Mouse (Mus musculus): ENCODE results near the gene Pip4k2c. TPM values are rescaled to one million over a fixed set of nuclear protein-coding genes. Genes with fewer than 3 reads are reported as not detected.

The Pip4k2c gene
- polyA plus RNA-seq, 1 experiment from 2014 or later, result 11.4 TPM

GRCm38 (mm10) chr10:127230693-127231092, 19.3 kb upstream of the Pip4k2c start:
- Histone ChIP-seq H3K4me2 (no peak overlapping the region), H3K4me1 (ENCODE audit: control insufficient read depth, insufficient read depth, low read length) (no peaks in the 10 kb centered on the region), H3K36me3 (ENCODE audit: control insufficient read depth, insufficient read depth, low read length) (no peaks in the 10 kb centered on the region), H3K9me3 (ENCODE audit: control insufficient read depth, low read length) (no peaks in the 10 kb centered on the region), H3K9ac (ENCODE audit: low read length) (no peak overlapping the region), H3K27me3 (ENCODE audit: control insufficient read depth, insufficient read depth, low read length) (no peaks in the 10 kb centered on the region; the same call in 1 of the 2 replicates), H3K4me3 (ENCODE audit: low read depth, low read length) (no peak overlapping the region), H3K27ac (ENCODE audit: low read depth, low read length) (no peak overlapping the region)
- WGBS, result 88% methylated on average over 12 of the region's 12 CpGs
- ATAC-seq (ENCODE audit: low FRiP score) (no peak), DNase-seq (ENCODE audit: low spot score, missing footprints) (no peak)

GRCm38 (mm10) chr10:127228897-127229296, 17.5 kb upstream of the Pip4k2c start:
- Histone ChIP-seq H3K36me3 (ENCODE audit: control insufficient read depth, insufficient read depth, low read length) (no peaks in the 10 kb centered on the region), H3K4me2 (no peak overlapping the region), H3K9me3 (ENCODE audit: control insufficient read depth, low read length) (no peaks in the 10 kb centered on the region), H3K27ac (ENCODE audit: low read depth, low read length) (no peak overlapping the region), H3K27me3 (ENCODE audit: control insufficient read depth, insufficient read depth, low read length) (no peaks in the 10 kb centered on the region; the same call in 1 of the 2 replicates), H3K4me1 (ENCODE audit: control insufficient read depth, insufficient read depth, low read length) (no peaks in the 10 kb centered on the region), H3K9ac (ENCODE audit: low read length) (no peak overlapping the region), H3K4me3 (ENCODE audit: low read depth, low read length) (no peak overlapping the region)
- WGBS, result 24% methylated on average over 4 of the region's 4 CpGs
- peak; percentile 61; the same call in 1 of the 2 replicates for ATAC-seq (ENCODE audit: low FRiP score)
- peak; percentile 95 for DNase-seq (ENCODE audit: low spot score, missing footprints)

- Histone ChIP-seq H3K9me3 (ENCODE audit: control insufficient read depth, low read length) (no peaks in the 10 kb centered on the region), H3K27me3 (ENCODE audit: control insufficient read depth, insufficient read depth, low read length) (no peaks in the 10 kb centered on the region; the same call in 1 of the 2 replicates), H3K36me3 (ENCODE audit: control insufficient read depth, insufficient read depth, low read length) (no peaks in the 10 kb centered on the region), H3K4me2 (no peak overlapping the region), H3K9ac (ENCODE audit: low read length) (no peak overlapping the region), H3K4me3 (ENCODE audit: low read depth, low read length) (no peak overlapping the region), H3K4me1 (ENCODE audit: control insufficient read depth, insufficient read depth, low read length) (no peaks in the 10 kb centered on the region), H3K27ac (ENCODE audit: low read depth, low read length) (no peak overlapping the region)
- ATAC-seq (ENCODE audit: low FRiP score) (no peak), DNase-seq (ENCODE audit: low spot score, missing footprints) (no peak)
- 80% methylated on average over 8 of the region's 8 CpGs for WGBS
These were observed 15.8 kb upstream of the Pip4k2c start for GRCm38 (mm10) chr10:127227163-127227562.

- Histone ChIP-seq H3K4me2 (no peak overlapping the region), H3K9me3 (ENCODE audit: control insufficient read depth, low read length) (no peaks in the 10 kb centered on the region), H3K36me3 (ENCODE audit: control insufficient read depth, insufficient read depth, low read length) (no peaks in the 10 kb centered on the region), H3K27me3 (ENCODE audit: control insufficient read depth, insufficient read depth, low read length) (no peaks in the 10 kb centered on the region; the same call in 1 of the 2 replicates), H3K4me3 (ENCODE audit: low read depth, low read length) (no peak overlapping the region), H3K9ac (ENCODE audit: low read length) (no peak overlapping the region), H3K4me1 (ENCODE audit: control insufficient read depth, insufficient read depth, low read length) (no peaks in the 10 kb centered on the region), H3K27ac (ENCODE audit: low read depth, low read length) (no peak overlapping the region)
- DNase-seq (ENCODE audit: low spot score, missing footprints) (no peak), ATAC-seq (ENCODE audit: low FRiP score) (peak; percentile 35; the same call in 1 of the 2 replicates)
- 75% methylated on average over 8 of the region's 8 CpGs for WGBS
These were observed 15.0 kb upstream of the Pip4k2c start for GRCm38 (mm10) chr10:127226318-127226895.

GRCm38 (mm10) chr10:127225732-127226131, 14.3 kb upstream of the Pip4k2c start:
- 29% methylated on average over 10 of the region's 10 CpGs for WGBS
- no peaks in the 10 kb centered on the region; the same call in 1 of the 2 replicates for H3K27me3 ChIP-seq (ENCODE audit: control insufficient read depth, insufficient read depth, low read length)
- H3K9me3 ChIP-seq (ENCODE audit: control insufficient read depth, low read length), result no peaks in the 10 kb centered on the region
- no peaks in the 10 kb centered on the region for H3K36me3 ChIP-seq (ENCODE audit: control insufficient read depth, insufficient read depth, low read length)
- no peak for ATAC-seq (ENCODE audit: low FRiP score)
- H3K9ac ChIP-seq (ENCODE audit: low read length), result no peak overlapping the region
- no peaks in the 10 kb centered on the region for H3K4me1 ChIP-seq (ENCODE audit: control insufficient read depth, insufficient read depth, low read length)
- H3K27ac ChIP-seq (ENCODE audit: low read depth, low read length), result no peak overlapping the region
- no peak overlapping the region for H3K4me3 ChIP-seq (ENCODE audit: low read depth, low read length)
- DNase-seq (ENCODE audit: low spot score, missing footprints), result no peak
- no peak overlapping the region for H3K4me2 ChIP-seq

- Histone ChIP-seq H3K4me2 (no peak overlapping the region), H3K27ac (ENCODE audit: low read depth, low read length) (no peak overlapping the region), H3K4me3 (ENCODE audit: low read depth, low read length) (no peak overlapping the region), H3K9me3 (ENCODE audit: control insufficient read depth, low read length) (no peaks in the 10 kb centered on the region), H3K27me3 (ENCODE audit: control insufficient read depth, insufficient read depth, low read length) (no peaks in the 10 kb centered on the region; the same call in 1 of the 2 replicates), H3K9ac (ENCODE audit: low read length) (no peak overlapping the region), H3K36me3 (ENCODE audit: control insufficient read depth, insufficient read depth, low read length) (no peaks in the 10 kb centered on the region), H3K4me1 (ENCODE audit: control insufficient read depth, insufficient read depth, low read length) (no peaks in the 10 kb centered on the region)
- 25% methylated on average over 6 of the region's 6 CpGs for WGBS
- ATAC-seq (ENCODE audit: low FRiP score), result no peak
- no peak for DNase-seq (ENCODE audit: low spot score, missing footprints)
These were observed 13.8 kb upstream of the Pip4k2c start for GRCm38 (mm10) chr10:127225213-127225612.

- no peak overlapping the region for H3K9ac ChIP-seq (ENCODE audit: low read length)
- no peaks in the 10 kb centered on the region for H3K36me3 ChIP-seq (ENCODE audit: control insufficient read depth, insufficient read depth, low read length)
- 89% methylated on average over 2 of the region's 2 CpGs for WGBS
- H3K27ac ChIP-seq (ENCODE audit: low read depth, low read length), result no peak overlapping the region
- H3K9me3 ChIP-seq (ENCODE audit: control insufficient read depth, low read length), result no peaks in the 10 kb centered on the region
- H3K27me3 ChIP-seq (ENCODE audit: control insufficient read depth, insufficient read depth, low read length), result no peaks in the 10 kb centered on the region
- DNase-seq (ENCODE audit: low spot score, missing footprints) (no peak), ATAC-seq (ENCODE audit: low FRiP score) (no peak)
- H3K4me2 ChIP-seq, result no peak overlapping the region
- no peaks in the 10 kb centered on the region for H3K4me1 ChIP-seq (ENCODE audit: control insufficient read depth, insufficient read depth, low read length)
- H3K4me3 ChIP-seq (ENCODE audit: low read depth, low read length), result no peak overlapping the region
These were observed 7.0 kb upstream of the Pip4k2c start for GRCm38 (mm10) chr10:127218339-127218738.

GRCm38 (mm10) chr10:127217177-127217576, 5.8 kb upstream of the Pip4k2c start:
- H3K9ac ChIP-seq (ENCODE audit: low read length), result no peak overlapping the region
- no peaks in the 10 kb centered on the region for H3K36me3 ChIP-seq (ENCODE audit: control insufficient read depth, insufficient read depth, low read length)
- no peaks in the 10 kb centered on the region for H3K4me1 ChIP-seq (ENCODE audit: control insufficient read depth, insufficient read depth, low read length)
- H3K4me2 ChIP-seq, result no peak overlapping the region
- no peaks in the 10 kb centered on the region for H3K9me3 ChIP-seq (ENCODE audit: control insufficient read depth, low read length)
- H3K27me3 ChIP-seq (ENCODE audit: control insufficient read depth, insufficient read depth, low read length), result no peaks in the 10 kb centered on the region
- H3K27ac ChIP-seq (ENCODE audit: low read depth, low read length), result no peak overlapping the region
- DNase-seq (ENCODE audit: low spot score, missing footprints) (no peak), ATAC-seq (ENCODE audit: low FRiP score) (no peak)
- no peak overlapping the region for H3K4me3 ChIP-seq (ENCODE audit: low read depth, low read length)

GRCm38 (mm10) chr10:127216456-127216855, 5.1 kb upstream of the Pip4k2c start:
- Histone ChIP-seq H3K4me2 (no peak overlapping the region), H3K27me3 (ENCODE audit: control insufficient read depth, insufficient read depth, low read length) (no peaks in the 10 kb centered on the region), H3K36me3 (ENCODE audit: control insufficient read depth, insufficient read depth, low read length) (no peaks in the 10 kb centered on the region), H3K9ac (ENCODE audit: low read length) (no peak overlapping the region), H3K4me3 (ENCODE audit: low read depth, low read length) (no peak overlapping the region), H3K9me3 (ENCODE audit: control insufficient read depth, low read length) (no peaks in the 10 kb centered on the region), H3K4me1 (ENCODE audit: control insufficient read depth, insufficient read depth, low read length) (no peaks in the 10 kb centered on the region), H3K27ac (ENCODE audit: low read depth, low read length) (no peak overlapping the region)
- 95% methylated on average over 11 of the region's 11 CpGs for WGBS
- ATAC-seq (ENCODE audit: low FRiP score) (no peak), DNase-seq (ENCODE audit: low spot score, missing footprints) (no peak)

Measured in midbrain, embryonic 11.5 days (tissue).